Mouse (Mus musculus) G1E (cell line): Measurements from ENCODE around the gene Gm20441. TPM values are rescaled to one million over a fixed set of nuclear protein-coding genes. Genes with fewer than 3 reads are reported as not detected.
A peak's percentile ranks its signal among the peaks of the same experiment; 100 is the strongest.

Experiments used
- ATAC-seq: 2 replicates; pipeline ENCODE4 v1.8.0; 2016; ENCODE audit warnings: mild to moderate bottlenecking; ENCODE audit not compliant: insufficient number of reproducible peaks, poor library complexity, low FRiP score, severe bottlenecking; ENCODE audit errors: extremely low read depth
- DNase-seq: peaks from one replicate; pipeline ENCODE4 v3.0.0; 2012; ENCODE audit warnings: low spot score
- H3K27me3 ChIP-seq: 2 replicates; pipeline ENCODE4 v1.6.1; 2012; ENCODE audit warnings: mild to moderate bottlenecking, low read length, inconsistent platforms; ENCODE audit not compliant: insufficient read depth
- H3K36me3 ChIP-seq: replicated peaks from 2 replicates; pipeline ENCODE3; 2012; ENCODE audit warnings: mild to moderate bottlenecking, inconsistent platforms
- H3K4me1 ChIP-seq: 2 replicates; pipeline ENCODE4 v1.6.1; 2012; ENCODE audit warnings: low read depth, low read length, inconsistent platforms, mixed read lengths; ENCODE audit not compliant: insufficient read depth
- H3K4me3 ChIP-seq: 2 replicates; pipeline ENCODE4 v1.5.1; 2012; ENCODE audit warnings: low read depth, mild to moderate bottlenecking, inconsistent platforms, low read length, moderate library complexity, mixed read lengths
- H3K9me3 ChIP-seq: replicated peaks from 2 replicates; pipeline ENCODE4 v1.6.1; 2012; ENCODE audit warnings: inconsistent platforms
- CTCF ChIP-seq: IDR thresholded peaks from 2 replicates; pipeline ENCODE4 v1.5.1; 2012; ENCODE audit warnings: low read depth, low read length, inconsistent platforms, mixed read lengths
- GATA1 ChIP-seq: IDR thresholded peaks from 2 replicates; pipeline ENCODE4 v1.6.1; 2012; ENCODE audit warnings: borderline replicate concordance, low read length, inconsistent platforms, mixed read lengths
- GATA2 ChIP-seq: IDR thresholded peaks from 2 replicates; pipeline ENCODE4 v1.6.1; 2012; ENCODE audit warnings: low read depth, low read length, inconsistent platforms, borderline replicate concordance
- POLR2AphosphoS5 ChIP-seq: IDR thresholded peaks from 2 replicates; pipeline ENCODE4 v1.6.1; 2012; ENCODE audit warnings: low read depth, low read length, inconsistent platforms; ENCODE audit not compliant: insufficient replicate concordance
- TAL1 ChIP-seq: conservative IDR thresholded peaks from 2 replicates; pipeline ENCODE4 v1.6.1; 2012; ENCODE audit warnings: low read depth, low read length, inconsistent platforms, mixed read lengths
- polyA plus RNA-seq: library from polyadenylated mRNA; stranded (reverse); fragments of >175 nt; gene quantifications from 2 replicates; pipeline ENCODE4 v1.2.3, GENCODE M21; 2012
- total RNA-seq, 2 experiments: library from RNA; stranded (forward) in 1 of 2; stranded (reverse) in 1 of 2; fragments of 200-1000 nt in 1 of 2; fragments of >200 nt in 1 of 2; fragmentation: Nextera tagmentation in 1 of 2; gene quantifications; 2 replicates each; pipeline ENCODE4 v1.2.3; 2014 to 2017

The Gm20441 gene
- total RNA-seq (2014; fragmentation: Nextera tagmentation) (not detected in 2 replicates), total RNA-seq (2017) (not detected in 2 replicates), polyA plus RNA-seq (not detected in 2 replicates)

DNA sequence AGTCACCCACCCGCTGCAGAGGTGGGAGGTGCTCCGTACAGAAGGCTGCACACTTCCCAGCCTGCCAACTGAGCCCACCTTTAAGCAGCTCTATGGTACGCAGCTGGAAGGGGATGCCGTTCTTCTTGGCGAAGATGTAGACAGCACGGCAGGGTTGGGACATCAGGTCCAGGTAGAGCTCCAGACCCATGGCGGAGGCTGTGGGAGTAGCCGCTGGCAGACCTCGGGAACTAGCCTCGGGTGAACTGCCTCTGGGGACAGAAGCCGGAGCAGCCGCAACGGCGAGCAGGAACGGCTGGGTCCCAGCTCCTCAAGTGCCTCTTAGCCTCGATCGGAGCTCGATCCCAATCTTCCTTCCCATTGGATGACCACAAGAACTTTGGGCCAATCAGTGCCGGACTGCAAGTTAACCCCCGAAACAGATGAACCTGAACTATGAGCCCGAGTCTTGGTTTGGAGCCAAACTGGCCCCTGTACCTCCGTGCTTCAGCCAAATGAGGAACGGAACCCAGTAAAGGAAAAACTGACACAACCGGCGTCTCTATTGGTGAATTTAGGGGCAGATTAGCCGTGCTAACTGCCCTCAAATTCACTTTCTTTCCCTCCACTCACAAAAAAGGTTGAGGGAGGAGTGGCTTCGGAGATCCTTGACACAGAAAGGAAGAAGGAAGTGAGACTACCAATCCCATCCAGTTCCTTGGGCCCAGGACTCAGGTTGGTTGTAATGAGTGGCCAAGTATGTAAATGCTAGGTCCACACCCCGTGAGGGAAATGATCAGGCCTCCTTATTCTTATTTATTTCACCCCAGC lies at the start of gene Gm20441, which contains the start of gene Gstt3:
Gene Gm20441 (minus strand): TSS at position 186 of the 810 bp plus-strand sequence.
Gene Gstt3 (minus strand): TSS at position 646 of the 810 bp plus-strand sequence.
- DNase-seq, result peak; percentile 6

DNA sequence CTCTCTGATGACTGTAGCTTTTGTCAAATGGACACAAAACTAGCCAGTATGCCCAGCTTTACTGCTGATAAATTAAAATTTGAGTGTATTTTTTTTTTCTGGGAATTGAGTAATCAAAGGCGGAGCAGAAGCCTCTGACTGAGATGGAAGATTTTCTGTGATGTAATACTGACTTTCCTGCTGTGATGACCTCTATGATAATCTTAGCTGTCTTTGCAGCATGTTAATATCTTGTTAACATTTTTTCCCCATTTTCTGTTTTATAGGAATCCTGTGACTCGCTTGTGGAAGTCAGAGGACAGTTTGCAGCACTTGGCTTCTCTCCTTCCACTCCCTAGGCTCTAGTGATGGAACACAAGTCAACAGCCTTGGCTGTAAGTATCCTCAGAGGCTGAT lies 49.5 kb upstream of the Gm20441 start:
- DNase-seq, result no peak
- H3K27me3 ChIP-seq, result no peaks in the 10 kb centered on the region
- H3K4me3 ChIP-seq, result no peak overlapping the region
- no peak for ATAC-seq
- peaks cover 48% of the 10 kb centered on the region for H3K4me1 ChIP-seq
- H3K36me3 ChIP-seq, result peaks cover 10% of the 10 kb centered on the region
- no peaks in the 10 kb centered on the region for H3K9me3 ChIP-seq
- no peak for TF ChIP-seq POLR2AphosphoS5
- no peak for TF ChIP-seq GATA1
- no peak for TF ChIP-seq TAL1
- TF ChIP-seq GATA2, result no peak
- no peak for TF ChIP-seq CTCF

More for the DNA sequence above, at the start of gene Gm20441, which contains the start of gene Gstt3:
- no peak for TF ChIP-seq TAL1
- TF ChIP-seq POLR2AphosphoS5, result no peak
- no peak for TF ChIP-seq GATA2
- TF ChIP-seq GATA1, result no peak
- no peak for TF ChIP-seq CTCF
- no peak for ATAC-seq
- Histone ChIP-seq H3K27me3 (peaks cover 64% of the 10 kb centered on the region), H3K4me1 (peaks cover 10% of the 10 kb centered on the region), H3K4me3 (peak within 1 kb of the TSS; percentile 65), H3K36me3 (no peaks in the 10 kb centered on the region), H3K9me3 (no peaks in the 10 kb centered on the region)

DNA sequence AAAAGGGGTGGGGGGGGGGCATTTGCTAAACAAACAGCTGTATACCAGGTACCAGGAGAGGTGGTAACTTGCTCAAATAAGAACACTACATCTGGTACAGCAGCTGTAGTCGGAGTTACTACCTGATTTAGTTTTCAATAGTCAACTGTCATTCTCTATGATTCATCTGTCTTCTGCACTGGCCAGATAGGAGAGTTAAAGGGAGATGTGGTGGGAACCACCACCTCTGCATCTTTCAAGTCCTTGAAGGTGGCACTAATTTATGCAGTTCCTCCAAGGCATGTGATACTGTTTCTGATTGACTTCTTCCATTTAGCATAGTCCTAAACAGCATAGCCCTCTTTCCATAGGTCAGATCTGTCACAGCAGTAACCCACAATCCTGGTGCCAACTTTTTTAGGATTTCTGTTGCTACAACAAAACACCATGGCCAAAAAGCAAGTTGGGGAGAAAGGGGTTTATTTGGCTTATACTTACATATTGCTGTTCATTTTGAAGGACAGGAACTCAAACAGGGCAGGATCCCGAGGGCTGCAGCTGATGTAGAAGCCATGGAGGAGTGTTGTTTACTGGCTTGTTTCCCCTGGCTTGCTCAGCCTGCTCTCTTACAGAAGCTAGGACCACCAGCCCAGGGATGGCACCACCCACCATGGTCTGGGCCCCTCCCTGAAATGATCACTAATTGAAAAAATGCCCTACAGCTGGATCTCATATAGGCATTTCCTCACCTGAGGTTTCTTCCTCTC lies 48.9 kb upstream of the Gm20441 start:
- no peak for ATAC-seq
- Histone ChIP-seq H3K36me3 (peaks cover 10% of the 10 kb centered on the region), H3K4me1 (peaks cover 49% of the 10 kb centered on the region), H3K9me3 (0 out of 2 replicates have a peak, but pooled peaks cover 3% of the 10 kb centered on the region), H3K4me3 (no peak overlapping the region), H3K27me3 (no peaks in the 10 kb centered on the region)
- no peak for DNase-seq
- TF ChIP-seq CTCF, result no peak

DNA sequence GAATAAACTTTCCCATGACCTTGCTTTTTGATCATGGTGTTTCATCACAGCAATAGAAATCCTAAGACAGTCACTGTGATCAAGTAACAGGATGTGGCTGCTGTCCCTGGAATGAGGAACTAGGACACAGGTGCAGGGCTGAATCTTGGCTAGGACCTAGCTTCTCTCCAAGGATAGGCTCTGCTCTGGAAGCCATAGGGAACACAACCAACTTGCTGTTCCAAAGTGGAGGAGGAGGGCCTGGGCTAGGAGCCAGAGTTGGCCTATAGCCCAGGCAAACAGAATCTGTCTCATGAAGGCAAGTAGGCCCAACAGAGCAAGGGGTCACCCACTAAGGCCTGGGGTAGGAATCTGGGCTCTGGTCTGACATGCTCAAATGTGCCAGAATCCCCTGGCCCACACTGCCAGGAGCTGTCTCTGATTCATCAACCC lies 47.8 kb upstream of the Gm20441 start:
- Histone ChIP-seq H3K27me3 (no peaks in the 10 kb centered on the region), H3K36me3 (peaks cover 10% of the 10 kb centered on the region), H3K4me3 (no peak overlapping the region), H3K4me1 (peaks cover 50% of the 10 kb centered on the region), H3K9me3 (peaks cover 10% of the 10 kb centered on the region)
- no peak for ATAC-seq
- TF ChIP-seq GATA2, result no peak
- TF ChIP-seq CTCF, result no peak
- no peak for TF ChIP-seq TAL1
- no peak for DNase-seq

DNA sequence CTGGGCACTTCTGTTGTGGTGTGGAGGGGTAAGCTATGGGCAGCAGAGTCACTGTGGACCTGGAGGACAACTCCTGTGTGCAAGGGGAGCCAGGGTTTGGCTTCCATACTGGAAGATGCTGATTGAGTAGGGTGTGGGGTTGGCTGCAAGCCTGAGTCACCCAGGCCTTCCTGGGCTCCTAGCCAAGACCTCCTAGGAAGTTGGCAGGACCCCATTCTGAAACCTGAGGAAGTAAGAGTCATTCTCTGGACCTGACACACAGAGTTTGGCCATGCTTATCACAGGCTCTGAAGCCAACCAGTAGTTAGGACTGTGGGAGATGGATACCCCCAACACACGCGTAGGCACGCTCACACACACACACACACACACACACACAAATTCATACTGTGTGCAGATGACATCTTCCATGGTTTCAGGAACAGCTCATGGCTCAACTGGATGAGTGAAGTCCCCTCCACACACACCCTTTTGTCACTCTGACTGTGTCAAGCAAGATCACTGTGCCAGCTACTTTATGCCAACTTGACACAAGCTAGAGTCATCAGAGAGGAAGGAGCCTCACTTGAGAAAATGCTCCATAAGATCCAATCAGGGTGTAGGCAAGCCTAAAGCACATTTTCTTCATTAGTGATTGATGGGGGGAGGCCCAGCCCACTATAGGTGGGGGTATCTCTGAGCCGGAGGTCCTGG lies 47.1 kb upstream of the Gm20441 start:
- Histone ChIP-seq H3K9me3 (peaks cover 10% of the 10 kb centered on the region), H3K4me3 (no peak overlapping the region)
- ATAC-seq, result no peak

DNA sequence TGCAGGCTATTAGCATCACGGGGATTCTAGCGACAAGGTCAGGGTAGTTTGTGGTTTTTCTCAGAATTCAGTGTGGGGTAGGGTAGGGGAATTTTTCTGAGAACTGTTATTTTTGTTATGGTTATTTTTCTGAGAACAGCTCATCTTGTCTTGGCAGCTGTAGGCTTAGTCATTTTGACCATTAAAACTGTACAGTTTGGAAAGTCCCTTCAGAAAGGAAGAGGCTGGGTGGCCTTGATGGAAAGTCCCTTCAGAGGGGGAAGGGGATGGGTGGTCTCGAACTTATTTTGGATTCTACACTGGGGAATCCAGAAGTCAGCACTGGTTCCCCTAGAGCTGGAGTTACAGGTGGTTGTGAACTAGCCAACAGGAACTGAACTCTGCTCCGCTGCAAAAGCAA lies 43.8 kb upstream of the Gm20441 start:
- ATAC-seq (no peak), DNase-seq (no peak)
- Histone ChIP-seq H3K4me3 (no peak overlapping the region), H3K36me3 (no peaks in the 10 kb centered on the region), H3K27me3 (peaks cover under 1% of the 10 kb centered on the region; the same call in 1 of the 2 replicates), H3K4me1 (peaks cover 33% of the 10 kb centered on the region), H3K9me3 (peaks cover 10% of the 10 kb centered on the region)
- no peak for TF ChIP-seq TAL1
- TF ChIP-seq CTCF, result no peak
- TF ChIP-seq GATA1, result no peak
- no peak for TF ChIP-seq GATA2
- no peak for TF ChIP-seq POLR2AphosphoS5

More for the DNA sequence above, 47.1 kb upstream of the Gm20441 start:
- no peak for TF ChIP-seq CTCF
- no peak for TF ChIP-seq TAL1
- no peak for TF ChIP-seq GATA2
- TF ChIP-seq GATA1, result no peak
- TF ChIP-seq POLR2AphosphoS5, result no peak
- Histone ChIP-seq H3K27me3 (no peaks in the 10 kb centered on the region), H3K36me3 (peaks cover 10% of the 10 kb centered on the region), H3K4me1 (peaks cover 44% of the 10 kb centered on the region)
- no peak for DNase-seq
